Mouse (Mus musculus) layer of hippocampus, adult 9-10 months (tissue): ENCODE data around the gene Ect2l.
A peak's percentile ranks its signal among the peaks of the same experiment; 100 is the strongest.

ENCODE experiments used
- DNase-seq: peaks from one replicate; pipeline ENCODE4 v3.0.0; 2022; ENCODE audit warnings: low spot score

Gene Ect2l

DNA sequence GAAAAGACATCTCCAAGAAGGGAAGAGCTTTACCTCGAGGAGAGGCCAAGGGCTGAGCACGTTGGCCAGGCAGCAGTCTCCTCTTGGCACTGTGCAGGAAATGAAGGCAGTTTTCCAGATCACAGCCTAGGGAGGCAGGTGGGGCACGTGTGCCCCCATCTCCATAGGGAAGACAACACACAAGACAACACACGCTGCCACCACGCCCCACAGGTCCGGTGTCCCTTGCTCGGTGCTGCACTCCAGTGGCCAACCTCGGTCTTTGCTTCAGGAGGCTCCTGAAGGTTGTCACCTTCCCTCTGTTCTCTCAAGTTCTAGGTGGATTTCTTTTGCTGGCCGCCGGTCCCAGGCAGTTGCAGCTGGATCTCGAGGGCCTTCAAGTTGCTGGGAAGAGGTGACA lies at the start of gene Ect2l:
Gene Ect2l, minus strand, starts transcription at position 165 of the 400 bp plus-strand sequence.
- DNase-seq = no peak

DNA sequence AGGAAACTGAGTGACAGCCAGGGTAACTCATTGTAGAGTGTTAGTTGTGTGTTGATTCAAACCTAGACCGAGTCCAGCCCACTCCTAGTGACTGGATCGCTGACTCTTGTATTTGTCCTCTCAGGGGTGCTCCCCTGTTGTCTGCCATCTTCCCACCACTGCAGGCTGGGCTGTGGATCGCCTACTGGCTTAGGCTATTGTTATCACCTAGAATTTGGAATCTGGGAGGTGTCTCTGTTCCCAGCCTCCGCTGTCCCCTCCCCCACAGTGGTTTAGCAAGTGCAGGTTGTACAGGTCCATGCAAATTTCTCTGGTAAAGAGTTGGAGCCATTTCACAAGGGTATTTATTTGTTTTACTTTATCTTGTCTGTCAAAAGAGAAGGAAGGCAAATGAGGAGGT lies 40.7 kb upstream of the Ect2l start:
- no peak for DNase-seq

DNA sequence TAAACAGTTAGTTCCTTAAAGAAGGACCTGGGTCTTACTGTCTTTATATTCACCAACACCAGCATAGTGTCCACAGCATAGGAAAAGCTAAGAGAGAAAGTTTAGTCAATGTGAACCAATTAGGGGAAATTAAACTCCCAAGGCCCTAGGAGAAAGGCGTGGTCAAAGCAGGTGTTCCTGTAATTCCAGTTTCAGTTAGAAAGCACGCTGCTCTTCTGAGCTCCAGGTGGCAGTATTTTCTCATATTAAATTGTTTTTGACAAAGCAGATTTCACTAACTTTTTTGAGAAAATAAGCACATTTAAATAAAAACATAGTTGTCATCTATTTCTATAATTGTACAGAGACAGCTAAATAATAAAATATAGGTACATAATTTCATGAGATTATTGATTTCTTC lies 32.9 kb upstream of the Ect2l start:
- DNase-seq = no peak

DNA sequence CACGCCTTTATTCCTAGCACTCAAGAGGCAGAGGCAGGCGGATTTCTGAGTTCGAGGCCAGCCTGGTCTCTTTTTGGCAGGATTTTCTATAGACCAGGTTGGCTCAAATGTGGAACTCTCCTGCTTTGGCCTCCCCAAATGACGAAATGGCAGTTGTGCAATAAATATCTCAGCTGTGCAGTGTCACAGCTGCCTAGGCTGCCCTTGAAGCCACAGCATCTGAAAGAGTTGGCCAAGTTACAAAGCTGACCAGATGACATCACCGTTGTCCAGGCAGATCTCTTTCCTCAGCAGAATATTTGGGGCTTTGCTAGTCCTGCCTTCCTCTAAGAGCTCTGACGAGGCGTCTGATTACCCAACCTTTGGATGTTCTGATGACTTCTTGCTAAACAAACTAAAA lies 26.5 kb upstream of the Ect2l start:
- DNase-seq = no peak

DNA sequence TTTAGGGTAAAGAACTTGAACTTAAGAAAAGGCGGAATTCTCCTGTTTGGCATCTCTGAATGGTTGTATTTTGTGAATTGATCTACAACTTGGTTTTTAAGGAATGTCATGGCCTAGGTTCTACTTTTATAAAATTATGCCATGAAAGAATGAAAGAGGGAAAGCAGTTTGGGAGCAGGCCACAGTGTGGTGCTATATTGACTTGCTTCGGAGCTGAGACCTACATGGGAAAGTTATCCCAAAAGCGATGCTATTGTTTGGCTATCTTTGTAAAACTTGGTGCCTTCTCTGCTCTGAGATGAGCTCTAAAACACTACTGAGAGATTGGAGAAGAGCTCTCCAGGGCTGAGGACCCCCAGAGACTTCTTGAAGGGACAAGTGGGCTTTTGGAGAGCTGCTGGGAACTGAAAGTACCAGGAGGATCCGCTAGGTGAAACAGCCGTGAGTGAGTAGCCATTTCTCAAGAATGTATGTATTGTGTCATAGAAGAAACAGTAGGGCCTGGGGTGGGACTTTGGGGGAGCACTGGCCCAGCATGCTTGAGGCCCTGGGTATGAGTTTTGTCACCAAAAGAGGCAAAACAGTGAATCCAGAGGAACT lies 25.7 kb upstream of the Ect2l start:
- no peak for DNase-seq

DNA sequence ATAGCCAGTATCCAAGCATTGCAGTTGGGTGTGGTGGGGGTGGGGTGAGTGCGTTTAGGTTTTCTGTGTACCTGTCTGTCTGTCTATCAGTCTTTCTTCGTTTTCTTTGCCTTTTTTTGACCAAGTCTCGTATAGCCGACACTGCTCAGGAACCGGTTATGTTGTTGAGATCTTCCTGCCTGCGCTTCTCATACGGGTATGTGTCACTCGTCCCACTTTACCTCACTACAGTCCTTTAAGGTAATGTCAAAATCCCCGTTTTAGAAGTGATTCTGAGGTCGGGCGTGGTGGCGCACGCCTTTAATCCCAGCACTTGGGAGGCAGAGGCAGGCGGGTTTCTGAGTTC lies 24.7 kb upstream of the Ect2l start:
- no peak for DNase-seq

DNA sequence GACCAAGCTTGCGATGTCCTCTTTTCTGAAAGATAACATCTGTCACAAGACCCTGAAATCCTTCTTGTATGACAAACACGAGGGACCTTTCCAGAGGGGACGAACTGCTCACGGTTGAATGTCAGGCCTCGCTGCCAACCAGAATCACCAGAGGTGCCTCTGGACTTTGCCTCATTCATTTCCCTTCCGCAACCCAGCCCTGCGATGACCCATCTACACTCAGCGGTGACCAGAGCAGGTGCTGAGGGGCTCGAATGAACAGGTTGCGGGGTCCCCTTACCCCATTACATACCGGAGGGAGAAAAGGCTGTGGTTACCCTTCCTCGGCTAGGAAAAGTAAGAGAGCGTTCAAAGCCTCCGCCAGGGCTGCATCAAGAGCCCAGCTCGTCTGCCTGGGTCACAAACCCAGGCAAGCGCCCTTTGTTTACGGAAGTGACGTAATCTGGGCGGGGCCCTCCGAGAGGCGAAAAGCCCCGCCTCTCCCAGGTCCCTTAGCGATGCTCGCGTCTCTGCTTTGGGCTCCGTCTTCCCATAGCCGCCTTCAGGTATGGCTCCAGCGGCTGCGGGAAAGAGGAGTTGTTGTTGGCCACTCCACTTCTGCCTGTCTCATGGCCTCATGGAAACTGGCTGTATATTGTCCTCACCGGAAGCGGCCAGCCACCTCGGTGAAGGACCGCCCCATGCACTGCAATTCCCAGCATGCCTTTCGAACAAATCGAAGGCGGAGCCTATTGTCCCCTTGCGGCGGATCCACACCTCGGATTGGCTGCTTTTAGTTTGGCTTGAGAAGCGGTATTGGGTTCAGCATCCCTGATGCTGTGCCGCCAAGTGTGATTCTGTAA lies 24.1 kb upstream of the Ect2l start, which contains the start of gene Ccdc28a:
Gene Ccdc28a, minus strand, starts transcription at position 439 of the 842 bp plus-strand sequence.
- DNase-seq = peak; percentile 96

DNA sequence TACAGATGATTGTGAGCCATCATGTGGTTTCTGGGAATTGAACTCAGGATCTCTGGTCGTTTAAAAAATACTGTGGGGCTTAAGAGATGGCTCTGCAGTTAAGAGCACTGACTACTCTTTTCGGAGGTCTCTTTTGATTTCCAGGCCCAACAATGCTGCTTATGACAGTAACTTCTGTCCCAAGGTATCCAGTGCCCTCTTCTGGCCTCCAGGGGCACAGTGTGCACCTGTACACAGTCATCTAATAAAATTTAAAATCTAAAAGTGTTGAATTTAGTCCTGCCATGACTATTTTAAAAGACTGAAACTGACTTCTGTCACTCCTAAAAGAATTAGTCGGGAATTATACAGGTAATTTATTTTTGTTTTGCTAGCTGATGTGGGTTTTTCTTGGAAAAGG lies 23.2 kb upstream of the Ect2l start:
- no peak for DNase-seq

DNA sequence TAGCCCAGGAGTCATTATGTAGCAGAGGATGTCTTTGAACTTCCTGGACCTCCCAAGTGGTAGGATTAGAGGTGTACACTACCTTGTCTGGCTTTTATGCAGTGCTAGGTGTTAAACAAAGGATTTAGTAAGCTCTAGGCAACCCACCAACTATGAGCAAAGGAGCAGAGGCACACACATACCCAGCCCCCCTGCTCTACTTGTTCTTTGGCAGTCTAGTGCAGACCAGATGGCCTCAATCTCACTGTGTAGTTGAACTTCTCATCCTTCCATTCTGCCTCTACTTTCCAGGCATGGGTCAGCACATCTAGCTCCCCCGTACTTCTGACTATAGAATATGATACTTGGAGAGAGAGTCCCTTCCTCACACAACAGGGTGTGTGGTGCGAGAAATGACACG lies 13.7 kb upstream of the Ect2l start:
- no peak for DNase-seq

DNA sequence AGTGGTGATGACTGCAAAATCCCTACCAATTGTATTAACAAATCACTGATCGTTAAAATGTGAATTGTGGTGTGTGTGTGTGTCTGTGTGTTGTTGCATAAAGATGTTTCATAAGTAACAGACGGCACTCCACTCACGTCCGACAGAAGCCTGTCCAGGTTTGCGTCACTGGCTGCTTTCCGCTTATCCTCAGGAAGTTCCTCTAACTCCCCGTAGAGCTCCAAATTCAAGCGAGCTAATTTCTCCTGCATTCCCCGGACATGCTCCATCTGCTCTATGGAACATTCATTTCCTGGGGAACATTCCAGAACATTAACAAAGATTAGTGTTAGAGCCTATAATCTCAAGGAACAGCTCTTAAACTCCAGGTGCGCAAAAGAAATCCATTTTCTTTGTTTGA lies 8.7 kb upstream of the Ect2l start:
- DNase-seq = no peak

DNA sequence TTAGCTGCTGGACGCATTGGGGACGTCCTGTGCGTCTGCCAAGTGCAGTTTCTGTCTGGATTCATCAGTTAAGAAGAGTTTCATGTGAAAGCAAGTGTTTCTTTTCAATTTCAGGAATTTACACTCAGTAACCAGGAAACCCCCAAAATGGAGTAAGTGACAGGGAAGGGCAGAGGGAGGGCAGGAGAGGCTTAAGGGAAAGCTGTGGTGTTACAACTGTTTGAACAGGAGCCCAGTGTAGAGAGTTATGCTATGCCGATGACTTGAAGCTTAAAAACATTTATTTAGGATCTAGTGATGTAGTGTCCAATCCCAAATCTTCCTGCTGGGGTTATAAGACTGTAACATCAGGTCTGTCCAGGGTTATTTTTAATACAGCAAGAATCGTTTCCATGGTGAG lies 3.4 kb upstream of the Ect2l start:
- DNase-seq = no peak

DNA sequence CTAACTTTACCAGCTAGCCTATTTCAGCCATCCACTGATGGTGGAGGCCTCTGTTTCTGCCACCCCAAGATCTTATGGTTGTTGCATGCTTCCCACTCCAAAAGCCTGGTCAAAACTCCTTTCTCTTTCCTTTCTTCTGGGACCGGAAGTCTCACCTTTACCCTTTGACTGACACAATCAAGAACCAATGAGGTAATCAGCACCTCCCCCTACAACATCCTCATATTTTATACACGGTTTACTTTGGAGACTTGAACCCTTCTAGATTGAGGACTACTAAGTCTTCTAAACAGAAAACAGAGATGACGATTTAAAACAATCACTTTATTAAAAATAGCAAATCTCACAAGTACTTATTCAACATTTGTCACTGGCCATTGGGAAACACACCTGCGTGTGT lies 2.7 kb upstream of the Ect2l start:
- no peak for DNase-seq

DNA sequence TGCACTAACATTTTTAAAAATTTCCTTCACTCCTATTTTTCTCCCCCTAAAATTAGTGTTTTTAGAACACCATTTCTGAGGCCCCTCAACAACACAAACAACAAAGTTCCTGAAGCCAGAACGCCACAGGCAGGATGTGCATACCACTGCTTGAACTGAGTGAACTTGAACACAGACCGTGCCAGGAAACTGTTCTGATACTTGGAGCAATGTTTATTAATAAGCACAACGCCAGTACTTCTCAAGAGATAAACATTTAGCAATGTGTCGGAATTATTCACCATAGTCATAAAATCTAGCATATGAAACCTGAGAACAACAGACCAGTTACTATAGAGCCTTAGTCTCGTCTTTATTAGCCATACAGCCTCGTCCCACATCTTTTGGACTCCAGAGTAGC lies 571 bp downstream of the Ect2l start:
- no peak for DNase-seq

DNA sequence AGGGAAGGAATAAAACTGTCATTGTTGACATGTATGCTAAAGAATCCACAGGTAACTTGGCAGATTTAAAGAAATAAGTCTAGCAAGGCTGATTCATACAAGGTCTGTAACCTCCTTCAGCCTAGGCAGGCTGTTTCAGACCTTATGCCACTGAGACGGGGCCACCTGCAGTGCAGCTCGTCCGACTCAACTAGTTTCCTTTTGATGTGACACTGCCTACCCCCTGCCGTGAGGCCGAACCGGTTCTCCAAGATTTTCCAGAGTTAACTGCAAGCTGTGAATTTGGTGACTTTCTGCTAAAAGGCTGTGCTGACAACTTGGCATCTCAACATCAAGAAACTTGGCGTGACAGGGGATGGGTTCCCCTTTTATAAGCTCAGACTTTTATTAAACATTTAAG lies 6.6 kb downstream of the Ect2l start:
- DNase-seq = no peak

DNA sequence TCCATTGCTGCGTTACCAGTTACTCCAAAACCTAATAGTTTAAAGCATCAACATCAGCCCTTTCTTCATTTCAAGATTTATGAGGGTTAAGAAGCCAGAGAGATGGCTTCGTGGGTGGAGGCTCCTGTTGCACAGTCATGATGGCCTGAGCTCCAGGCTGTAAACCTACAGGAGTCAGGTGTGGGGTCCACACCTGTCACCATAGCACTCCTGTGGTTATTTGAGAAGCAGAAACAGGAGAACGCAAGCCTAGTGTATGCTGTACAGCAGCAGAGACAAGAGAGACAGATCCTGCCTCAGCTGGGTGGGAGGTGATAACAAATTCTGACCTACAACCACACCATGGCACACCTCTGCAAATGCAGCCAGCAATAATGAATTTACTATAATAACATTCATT lies 8.3 kb downstream of the Ect2l start:
- no peak for DNase-seq

DNA sequence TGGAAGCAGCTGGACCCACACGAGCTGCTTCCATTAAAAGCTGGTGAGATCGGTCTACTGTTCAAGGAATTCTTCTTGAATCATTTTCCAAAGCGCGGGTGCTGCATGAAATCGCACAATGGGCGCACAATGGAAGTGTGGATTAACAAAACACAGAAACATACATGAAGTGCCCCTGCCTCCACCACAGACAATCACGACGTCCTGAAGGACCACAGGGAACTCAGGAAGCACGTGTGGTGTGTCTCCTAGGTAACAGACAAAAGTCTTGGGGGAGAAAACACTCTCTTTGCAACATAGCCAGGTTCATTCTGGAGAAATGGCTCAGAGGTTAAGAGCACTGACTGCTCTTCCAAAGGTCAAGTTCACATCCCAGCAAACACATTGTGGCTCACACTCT lies 10.0 kb downstream of the Ect2l start:
- DNase-seq = no peak

DNA sequence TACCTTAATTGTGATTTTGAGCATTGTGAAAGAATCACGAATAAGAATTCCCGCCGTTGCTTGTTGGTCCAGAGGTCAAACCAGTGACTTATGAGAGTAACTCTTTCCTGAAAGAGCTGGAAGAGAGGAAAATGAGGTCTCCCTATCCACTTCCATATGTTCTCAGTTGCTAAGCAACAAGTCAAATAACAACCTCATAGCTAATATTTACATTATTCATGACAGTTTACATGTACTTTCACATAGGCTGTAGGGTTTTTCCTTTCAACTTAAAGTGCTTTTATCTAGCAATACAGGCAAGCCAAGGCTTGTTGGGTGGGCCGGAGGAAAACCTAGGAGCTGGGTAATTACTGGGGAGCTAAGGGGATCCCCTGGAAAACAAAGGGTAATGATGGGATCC lies 10.8 kb downstream of the Ect2l start:
- DNase-seq = no peak

DNA sequence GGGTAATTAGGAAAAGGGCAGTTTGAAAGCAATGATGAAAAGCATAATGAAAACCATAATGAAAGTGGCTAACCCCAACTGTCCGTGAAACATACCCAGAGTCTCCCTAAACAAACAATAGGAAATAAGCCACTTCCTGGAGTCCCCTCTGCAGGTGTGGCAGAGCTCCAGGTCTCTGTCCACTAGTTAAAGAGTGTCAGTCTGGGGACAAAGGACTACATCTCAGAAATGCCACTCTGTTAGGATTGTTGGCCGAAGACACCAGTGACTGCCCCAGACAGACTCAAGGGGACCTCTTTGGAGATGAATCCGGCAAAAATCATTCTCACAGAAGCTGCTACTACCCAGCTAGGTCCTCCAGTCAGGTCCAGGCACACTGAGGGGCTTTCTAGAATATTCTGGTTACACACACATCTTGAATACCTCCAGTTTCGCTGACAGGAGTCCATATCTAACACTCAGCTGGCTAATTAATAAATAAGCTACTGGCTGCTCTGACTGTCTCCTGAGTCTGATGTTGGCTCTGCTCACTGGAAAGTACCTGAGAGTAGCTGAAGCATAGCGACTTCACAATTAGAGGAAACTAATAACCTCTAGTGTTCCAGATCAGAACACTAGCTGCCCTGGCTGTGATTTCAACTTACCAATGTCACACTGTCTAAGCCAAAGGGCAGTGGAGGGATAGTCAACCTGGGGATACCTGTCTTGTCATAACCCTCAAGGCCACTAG lies 12.2 kb downstream of the Ect2l start:
- DNase-seq = no peak

DNA sequence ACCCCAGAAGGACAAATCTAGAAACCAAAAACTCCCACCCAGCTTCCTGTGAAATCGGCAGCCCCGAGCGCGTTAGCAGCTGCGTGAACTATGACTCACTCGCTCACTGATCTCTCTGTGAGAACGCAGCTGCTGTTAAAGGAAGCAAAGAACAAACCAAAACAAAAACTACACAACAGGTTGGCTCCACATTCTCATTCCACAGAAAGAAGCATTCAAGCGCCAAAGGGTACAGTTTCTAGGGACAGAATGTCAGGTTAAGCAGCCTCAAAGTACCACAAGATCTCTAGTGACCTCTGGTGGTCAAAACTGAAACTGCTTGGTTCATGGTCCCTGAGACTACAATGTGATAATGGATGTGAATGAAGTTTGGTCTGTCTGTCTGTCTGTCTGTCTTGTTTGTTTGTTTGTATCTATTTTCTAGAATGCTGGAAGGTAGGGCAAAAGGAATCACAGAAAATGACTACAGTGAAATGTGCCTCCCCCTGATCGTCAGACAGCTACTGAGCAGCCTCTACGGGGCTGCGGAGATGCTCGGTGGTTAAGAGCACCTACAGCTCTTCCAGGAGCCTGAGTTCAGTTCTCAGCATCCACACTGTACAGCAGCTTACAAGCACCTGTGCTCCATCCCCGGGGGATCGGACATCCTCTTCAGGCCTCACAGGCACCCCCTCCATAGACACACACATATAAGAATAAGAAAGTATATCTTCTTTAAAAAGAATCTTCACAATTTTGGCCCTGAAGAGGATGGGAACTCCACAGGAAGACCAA lies 13.3 kb downstream of the Ect2l start:
- DNase-seq = peak; percentile 95

DNA sequence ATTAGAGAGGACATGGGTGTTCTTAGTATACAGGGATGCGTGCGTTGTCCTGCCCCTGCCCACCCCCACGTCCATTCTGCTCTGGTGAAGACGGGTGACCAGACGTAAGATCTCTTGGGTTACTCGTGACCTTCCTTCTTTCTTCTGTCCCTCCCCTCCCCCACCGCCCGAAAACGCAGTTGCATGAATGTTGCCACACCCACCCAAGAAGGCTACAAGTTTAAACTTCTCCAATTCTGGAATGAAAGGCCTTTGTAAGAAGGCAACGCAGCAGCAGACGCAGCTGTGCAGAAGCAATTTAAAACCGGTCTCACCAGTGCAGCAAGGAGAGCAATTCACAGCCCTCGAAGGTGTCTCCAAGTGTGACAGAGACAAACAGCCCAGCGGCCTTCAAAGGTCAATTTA lies 16.0 kb downstream of the Ect2l start:
- DNase-seq = no peak

DNA sequence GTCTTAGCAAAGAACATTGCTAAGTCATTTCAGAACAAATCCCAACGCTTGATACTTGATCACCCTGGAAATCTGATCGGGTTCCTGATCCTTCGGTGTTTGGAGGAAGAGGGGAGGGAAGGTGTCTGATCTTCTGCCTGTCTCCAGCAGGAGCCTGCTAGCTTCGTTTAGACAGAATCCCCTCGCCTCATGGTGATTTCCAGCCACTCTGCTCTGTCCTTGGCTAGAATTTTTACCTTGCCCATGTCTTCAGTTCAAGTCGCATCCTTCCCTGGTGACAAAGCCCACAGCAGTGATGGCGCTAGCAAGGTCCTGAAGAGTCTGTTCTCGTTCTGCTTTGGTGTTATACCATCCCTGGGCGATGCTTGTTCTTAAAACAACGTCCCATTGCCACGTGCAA lies 16.5 kb downstream of the Ect2l start:
- no peak for DNase-seq

DNA sequence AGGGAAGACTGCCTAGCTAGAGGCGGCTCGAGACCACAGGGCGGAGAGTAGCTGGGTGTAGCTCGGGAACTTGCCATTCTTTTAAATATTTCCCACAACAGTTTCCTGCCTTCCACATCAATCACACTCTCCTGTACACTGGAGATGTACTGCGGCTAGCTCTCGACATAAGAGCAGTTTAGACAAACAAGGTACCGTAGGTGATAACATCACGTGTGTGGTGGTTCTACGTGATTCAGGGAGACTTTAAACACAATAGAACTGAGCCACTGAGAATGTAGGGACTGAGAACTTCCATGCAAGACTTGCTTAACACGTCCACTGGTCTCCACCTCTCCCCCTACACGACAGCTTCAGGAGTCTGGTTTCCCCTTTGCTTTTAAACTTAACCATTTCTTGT lies 17.5 kb downstream of the Ect2l start:
- no peak for DNase-seq

DNA sequence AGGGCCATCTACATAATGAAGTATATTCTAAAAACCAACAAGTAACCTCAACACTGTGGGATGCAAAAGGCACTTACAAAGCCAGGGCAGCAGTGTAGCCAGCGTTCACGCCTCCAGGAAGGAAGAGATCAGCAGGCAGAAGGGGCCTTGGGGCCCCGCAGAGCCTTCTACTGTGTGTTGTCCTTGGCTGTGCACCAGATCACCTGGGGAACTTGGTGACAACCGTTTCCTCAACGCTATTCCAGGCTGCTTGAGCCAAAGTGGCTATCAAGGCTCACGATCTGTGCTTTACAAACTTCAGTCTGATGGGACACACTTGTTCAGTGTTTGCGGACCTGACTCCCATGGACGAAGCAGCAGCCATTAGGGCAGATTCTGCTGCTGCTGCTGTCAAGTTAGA lies 19.0 kb downstream of the Ect2l start:
- DNase-seq = no peak
